Mouse (Mus musculus): Measurements from ENCODE around the gene Pdilt.

GRCm38 (mm10) chr7:119516272-119516558 is 7.1 kb downstream of the Pdilt start:
- TF ChIP-seq CTCF (IDR thresholded peaks at IDR 0.05; ENCODE audit: extremely low read depth, insufficient read depth, insufficient read length, insufficient replicate concordance): no peak
- TF ChIP-seq POLR2A (IDR thresholded peaks at IDR 0.05; ENCODE audit: low read depth, low read length): no peak

Measured in spleen, adult 2 months (tissue).